Mouse (Mus musculus): ENCODE measurements at regions not wholly inside any gene's neighbourhood (a gene's known extent, or its start where the extent isn't known, plus 50 kb on each side); places are given as distances from the start of the nearest gene placed in this dataset.

GRCm38 (mm10) chr1:186572651-186573050 lies 133.1 kb downstream of the Tgfb2 start:
- DNase-seq (ENCODE audit: low spot score in 2 of 2) = no peak
- intact Hi-C loops (cut with DNase I) = no loop called here

- intact Hi-C loops (cut with DNase I) = no loop called here
- no peak for DNase-seq (ENCODE audit: low spot score in 2 of 2)
Observed at GRCm38 (mm10) chr1:186572092-186572491, 133.7 kb downstream of the Tgfb2 start.

- DNase-seq (ENCODE audit: low spot score in 2 of 2) = no peak
- intact Hi-C loops (cut with DNase I) = no loop called here
Observed at GRCm38 (mm10) chr1:186568496-186568895, 137.3 kb downstream of the Tgfb2 start.

GRCm38 (mm10) chr1:186568076-186568475 lies 137.7 kb downstream of the Tgfb2 start:
- DNase-seq (ENCODE audit: low spot score in 2 of 2) = no peak
- intact Hi-C loops (cut with DNase I) = no loop called here

GRCm38 (mm10) chr1:186567136-186567826 lies 138.5 kb downstream of the Tgfb2 start:
- no peak for DNase-seq (ENCODE audit: low spot score in 2 of 2)
- intact Hi-C loops (cut with DNase I) = no loop called here

- intact Hi-C loops (cut with DNase I) = no loop called here
- no peak for DNase-seq (ENCODE audit: low spot score in 2 of 2)
Observed at GRCm38 (mm10) chr1:186562027-186562426, 143.8 kb downstream of the Tgfb2 start.

- no peak for DNase-seq (ENCODE audit: low spot score in 2 of 2)
- intact Hi-C loops (cut with DNase I) = no loop called here
Observed at GRCm38 (mm10) chr1:186555441-186555975, 150.3 kb downstream of the Tgfb2 start.

GRCm38 (mm10) chr1:186554520-186555010 lies 151.2 kb downstream of the Tgfb2 start:
- intact Hi-C loops (cut with DNase I) = loop anchor here (5.0 kb wide), 1 partner anchor 138 kb away; no protein-coding TSS in a partner anchor
- DNase-seq (ENCODE audit: low spot score in 2 of 2) = no peak

- intact Hi-C loops (cut with DNase I) = loop anchor here (5.0 kb wide), 1 partner anchor 140 kb away; no protein-coding TSS in a partner anchor
Observed at GRCm38 (mm10) chr1:186552689-186553088, 153.1 kb downstream of the Tgfb2 start.

GRCm38 (mm10) chr1:186550265-186550885 lies 155.4 kb downstream of the Tgfb2 start:
- intact Hi-C loops (cut with DNase I) = loop anchor here (5.0 kb wide), 1 partner anchor 142 kb away; no protein-coding TSS in a partner anchor
- no peak for DNase-seq (ENCODE audit: low spot score in 2 of 2)

More at GRCm38 (mm10) chr1:186552689-186553088, 153.1 kb downstream of the Tgfb2 start:
- no peak for DNase-seq (ENCODE audit: low spot score in 2 of 2)

GRCm38 (mm10) chr1:186549207-186549606 lies 156.6 kb downstream of the Tgfb2 start:
- intact Hi-C loops (cut with DNase I) = no loop called here
- DNase-seq (ENCODE audit: low spot score in 2 of 2) = no peak

GRCm38 (mm10) chr1:186546386-186547185 lies 159.2 kb downstream of the Tgfb2 start:
- intact Hi-C loops (cut with DNase I) = no loop called here
- no peak for DNase-seq (ENCODE audit: low spot score in 2 of 2)

- no peak for DNase-seq (ENCODE audit: low spot score in 2 of 2)
- intact Hi-C loops (cut with DNase I) = no loop called here
Observed at GRCm38 (mm10) chr1:186540070-186540469, 165.7 kb downstream of the Tgfb2 start.

GRCm38 (mm10) chr1:186538233-186538632 lies 167.6 kb downstream of the Tgfb2 start:
- intact Hi-C loops (cut with DNase I) = no loop called here
- peak; percentile 11 to 88 for DNase-seq (ENCODE audit: low spot score in 2 of 2)

GRCm38 (mm10) chr1:186515976-186516375 lies 189.8 kb downstream of the Tgfb2 start:
- DNase-seq (ENCODE audit: low spot score in 2 of 2) = peak; percentile 3 to 40
- intact Hi-C loops (cut with DNase I) = no loop called here

- DNase-seq (ENCODE audit: low spot score in 2 of 2) = no peak
- intact Hi-C loops (cut with DNase I) = no loop called here
Observed at GRCm38 (mm10) chr1:186515071-186515470, 190.7 kb downstream of the Tgfb2 start.

GRCm38 (mm10) chr1:186513861-186514260 lies 191.9 kb downstream of the Tgfb2 start:
- DNase-seq (ENCODE audit: low spot score in 2 of 2) = no peak
- intact Hi-C loops (cut with DNase I) = no loop called here

GRCm38 (mm10) chr1:186510531-186510930 lies 195.3 kb downstream of the Tgfb2 start:
- intact Hi-C loops (cut with DNase I) = no loop called here
- DNase-seq (ENCODE audit: low spot score in 2 of 2) = no peak

- no peak for DNase-seq (ENCODE audit: low spot score in 2 of 2)
- intact Hi-C loops (cut with DNase I) = no loop called here
Observed at GRCm38 (mm10) chr1:186508358-186508757, 197.4 kb downstream of the Tgfb2 start.

GRCm38 (mm10) chr1:186507956-186508355 lies 197.8 kb downstream of the Tgfb2 start:
- intact Hi-C loops (cut with DNase I) = no loop called here
- no peak for DNase-seq (ENCODE audit: low spot score in 2 of 2)

All from left cerebral cortex, postnatal 25 days (tissue).